25 mouse cellular contexts compared by ENCODE assay signal in genomic region chr13:94872439-94872838, GRCm38 (mm10). TPM values are rescaled to one million over a fixed set of nuclear protein-coding genes. Genes with fewer than 3 reads are reported as not detected.
DNase-seq lines count a peak whose midpoint lies in the region; ATAC-seq and TF ChIP-seq lines count a peak whose summit lies in the region.
"Had no signal": no experiment of that assay in that cellular context is flagged by ENCODE, and none has a peak within 500 bp of the region (broad histone marks: within the 10 kb centered on the region; RNA-seq: fewer than 3 reads in every experiment).

No protein-coding gene starts in this region.

- no peak overlapping the region for H3K4me2 ChIP-seq in hindbrain, embryonic 11.5 days (replicated peaks; ENCODE audit: low read depth, low read length)
- no peak overlapping the region for H3K4me2 ChIP-seq in hindbrain, postnatal 0 days (ENCODE audit: low read depth, low read length)
- H3K4me2 ChIP-seq: heart, embryonic 15.5 days; limb, embryonic 15.5 days; liver, embryonic 15.5 days had no signal

- no peaks in the 10 kb centered on the region for H3K36me3 ChIP-seq in hindbrain, embryonic 11.5 days (ENCODE audit: control insufficient read depth, insufficient read depth, low read length)
- H3K36me3 ChIP-seq in hindbrain, postnatal 0 days (ENCODE audit: insufficient read depth, low read length), result no peaks in the 10 kb centered on the region
- H3K36me3 ChIP-seq in ES-Bruce4 (ENCODE audit: control insufficient read depth, insufficient read depth, low read length, poor library complexity, severe bottlenecking), result no peaks in the 10 kb centered on the region
- H3K36me3 ChIP-seq in limb, embryonic 10.5 days, result no peaks in the 10 kb centered on the region
- H3K36me3 ChIP-seq: heart, embryonic 15.5 days; limb, embryonic 15.5 days; liver, embryonic 15.5 days had no signal

- peak; percentile 54 for DNase-seq in hindbrain, embryonic 11.5 days (ENCODE audit: low spot score)
- no peak for DNase-seq in hindbrain, postnatal 0 days (ENCODE audit: low spot score)
- DNase-seq in R1 (ENCODE audit: low read depth, low spot score), result peak; percentile 40
- DNase-seq in limb, embryonic 10.5 days (ENCODE audit: low spot score), result peak; percentile 53
- no peak for DNase-seq in lung, adult 2 months
- no peak for DNase-seq in layer of hippocampus, adult 8-10 months (ENCODE audit: low spot score in 2 of 2)
- DNase-seq: adrenal gland, adult 2 months; cerebellum, adult 9-11 months; gastrocnemius, postnatal 36 days; right cerebral cortex, adult 18-20 months had no signal

- peaks cover 82% of the 10 kb centered on the region for H3K27me3 ChIP-seq in hindbrain, embryonic 11.5 days (ENCODE audit: control insufficient read depth, insufficient read depth, low read length)
- H3K27me3 ChIP-seq in hindbrain, postnatal 0 days (ENCODE audit: insufficient read depth, low read length), result peaks cover 79% of the 10 kb centered on the region
- peaks cover 44% of the 10 kb centered on the region for H3K27me3 ChIP-seq in ES-Bruce4 (ENCODE audit: control insufficient read depth, insufficient read depth, low read length, poor library complexity, severe bottlenecking)
- H3K27me3 ChIP-seq in limb, embryonic 10.5 days (ENCODE audit: low read depth, poor library complexity, severe bottlenecking), result peaks cover 100% of the 10 kb centered on the region

- no peak overlapping the region for H3K9ac ChIP-seq in hindbrain, embryonic 11.5 days (ENCODE audit: low read depth, low read length)
- no peak overlapping the region for H3K9ac ChIP-seq in hindbrain, postnatal 0 days (replicated peaks; ENCODE audit: low read length)
- H3K9ac ChIP-seq in ES-Bruce4 (ENCODE audit: low read depth, poor library complexity, severe bottlenecking), result no peak overlapping the region
- H3K9ac ChIP-seq: heart, embryonic 15.5 days; limb, embryonic 15.5 days; liver, embryonic 15.5 days had no signal

- under 1% methylated on average over 19 of the region's 19 CpGs for WGBS in hindbrain, embryonic 11.5 days
- under 1% methylated on average over 19 of the region's 19 CpGs for WGBS in hindbrain, postnatal 0 days
- 1% methylated on average over 17 of the region's 19 CpGs for WGBS in limb, embryonic 10.5 days
- 2% methylated on average over 19 of the region's 19 CpGs for WGBS in lung, adult 2 months

- TF ChIP-seq EP300 in ES-Bruce4 (IDR thresholded peaks at IDR 0.05; ENCODE audit: insufficient read depth, low read depth, low read length), result no peak

- H3K9me3 ChIP-seq in hindbrain, embryonic 11.5 days (ENCODE audit: control insufficient read depth, low read length), result no peaks in the 10 kb centered on the region
- H3K9me3 ChIP-seq in hindbrain, postnatal 0 days (ENCODE audit: low read length), result no peaks in the 10 kb centered on the region
- no peaks in the 10 kb centered on the region for H3K9me3 ChIP-seq in ES-Bruce4 (replicated peaks; ENCODE audit: control insufficient read depth, insufficient read depth, low read length, poor library complexity, severe bottlenecking)
- no peaks in the 10 kb centered on the region for H3K9me3 ChIP-seq in limb, embryonic 10.5 days (replicated peaks)
- H3K9me3 ChIP-seq: heart, embryonic 15.5 days; limb, embryonic 15.5 days; liver, embryonic 15.5 days had no signal

- TF ChIP-seq POLR2A in ES-Bruce4 (IDR thresholded peaks at IDR 0.05; ENCODE audit: insufficient read depth, low read length), result no peak
- no peak for TF ChIP-seq POLR2A in lung, adult 2 months (IDR thresholded peaks at IDR 0.05; ENCODE audit: borderline replicate concordance, extremely low read depth, low read depth, low read length)

- TF ChIP-seq CTCF in hindbrain, postnatal 0 days (IDR thresholded peaks at IDR 0.05; ENCODE audit: low read depth), result no peak
- TF ChIP-seq CTCF in ES-Bruce4 (IDR thresholded peaks at IDR 0.05; ENCODE audit: low read depth, low read length), result no peak
- no peak for TF ChIP-seq CTCF in lung, adult 2 months (IDR thresholded peaks at IDR 0.05; ENCODE audit: insufficient read depth, low read length)

- no peak for ATAC-seq in hindbrain, embryonic 11.5 days (ENCODE audit: low FRiP score)
- ATAC-seq in hindbrain, postnatal 0 days, result no peak
- ATAC-seq: forebrain, embryonic 16.5 days; intestine, postnatal 0 days; lung, postnatal 0 days had no signal

- peak overlapping the region; percentile 2; the same call in 1 of the 2 replicates for H3K27ac ChIP-seq in hindbrain, embryonic 11.5 days (ENCODE audit: low read depth, low read length)
- no peak overlapping the region for H3K27ac ChIP-seq in hindbrain, postnatal 0 days
- no peak overlapping the region for H3K27ac ChIP-seq in ES-Bruce4 (ENCODE audit: insufficient read depth, low read length)
- no peak overlapping the region for H3K27ac ChIP-seq in limb, embryonic 10.5 days
- H3K27ac ChIP-seq: heart, embryonic 15.5 days; limb, embryonic 15.5 days; liver, embryonic 15.5 days; stomach, postnatal 0 days had no signal

- peaks cover 11% of the 10 kb centered on the region for H3K4me1 ChIP-seq in hindbrain, embryonic 11.5 days (replicated peaks; ENCODE audit: control insufficient read depth, insufficient read depth, low read length)
- H3K4me1 ChIP-seq in hindbrain, postnatal 0 days (ENCODE audit: insufficient read depth, low read length), result no peaks in the 10 kb centered on the region
- no peaks in the 10 kb centered on the region for H3K4me1 ChIP-seq in ES-Bruce4 (ENCODE audit: control insufficient read depth, insufficient read depth, low read length)
- H3K4me1 ChIP-seq in limb, embryonic 10.5 days, result peaks cover 32% of the 10 kb centered on the region
- no peaks in the 10 kb centered on the region for H3K4me1 ChIP-seq in lung, adult 2 months (ENCODE audit: control insufficient read depth, insufficient read depth, low read length)

- H3K4me3 ChIP-seq in hindbrain, embryonic 11.5 days (ENCODE audit: low read depth, low read length), result no peak overlapping the region
- H3K4me3 ChIP-seq in hindbrain, postnatal 0 days (ENCODE audit: low read length), result no peak overlapping the region
- H3K4me3 ChIP-seq in ES-Bruce4 (ENCODE audit: low read depth, low read length), result peak overlapping the region; percentile 55
- H3K4me3 ChIP-seq in limb, embryonic 10.5 days, result no peak overlapping the region
- H3K4me3 ChIP-seq in lung, adult 2 months (replicated peaks; ENCODE audit: extremely low read depth, low read depth, low read length), result no peak overlapping the region
- H3K4me3 ChIP-seq: heart, embryonic 15.5 days; limb, embryonic 15.5 days; liver, embryonic 15.5 days had no signal

RNA-seq across cellular contexts. Expression of gene Otp, which starts 3.0 kb away (rescaled TPM):
- 10.6 and 14.0 TPM in 2 replicates for polyA plus RNA-seq in hindbrain, embryonic 11.5 days (2014; fragmentation: Nextera tagmentation; extraction: Ambion mirVana)
- 4.3 and 4.7 TPM in 2 replicates for total RNA-seq in hindbrain, postnatal 0 days (2014; rRNA removed)
- 4.2 and 4.9 TPM in 2 replicates for polyA plus RNA-seq in hindbrain, postnatal 0 days (2015; fragmentation: Nextera tagmentation; extraction: Ambion mirVana)
- polyA plus RNA-seq in ES-Bruce4 (2011; ENCODE audit: insufficient read depth, insufficient read length, low read depth, missing spikeins), result not detected in 2 replicates
- not detected in 2 replicates for polyA plus RNA-seq in limb, embryonic 10.5 days (2016; fragmentation: Nextera tagmentation; extraction: Ambion mirVana)
- not detected in 2 replicates for polyA plus RNA-seq in lung, adult 2 months (2012; rRNA removed)
- not detected for total RNA-seq in layer of hippocampus, adult 8-10 months (2022)
- total RNA-seq: adrenal gland, adult 2 months; gastrocnemius, postnatal 36 days; heart, adult 8-10 months; hematopoietic stem cell, adult 5-6 weeks; layer of hippocampus, postnatal 14 days; MEL had no signal
- polyA plus RNA-seq: adrenal gland, adult 2 months; heart, embryonic 15.5 days; intestine, postnatal 0 days; kidney, embryonic 16.5 days; large intestine, adult 2 months; limb, embryonic 15.5 days; liver, embryonic 15.5 days; lung, postnatal 0 days; stomach, postnatal 0 days; thymus, postnatal 0 days had no signal

Comparison
In these comparisons a context has a peak if more than half of its experiments do, and no peak if none do; other contexts are left out.
1. DNase-seq: peak in hindbrain, embryonic 11.5 days (single experiment), R1 (single experiment) and limb, embryonic 10.5 days (single experiment); none in hindbrain, postnatal 0 days (single experiment), lung, adult 2 months (single experiment) and layer of hippocampus, adult 8-10 months (0 of 2).